Mouse (Mus musculus) CH12.LX (cell line): ENCODE measurements at regions not wholly inside any gene's neighbourhood (a gene's known extent, or its start where the extent isn't known, plus 50 kb on each side); places are given as distances from the start of the nearest gene placed in this dataset.

Experiments
- DNase-seq: peaks from one replicate; pipeline ENCODE4 v3.0.0-alpha.2; 2013; ENCODE audit errors: extremely low read depth
- H3K27ac ChIP-seq: 2 replicates; pipeline ENCODE4 v1.5.1; 2012; ENCODE audit warnings: low read depth, mild to moderate bottlenecking, control low read depth, moderate library complexity; ENCODE audit not compliant: insufficient read depth
- H3K27me3 ChIP-seq: replicated peaks from 2 replicates; pipeline ENCODE3; 2012; ENCODE audit warnings: inconsistent platforms
- H3K36me3 ChIP-seq, 2 experiments: replicated peaks in 1 of 2; 2 replicates each; pipeline versions ENCODE3 to v1.6.1; 2012; ENCODE audit warnings: inconsistent platforms in 1 of 2, low read length in 1 of 2, mild to moderate bottlenecking in 1 of 2, mixed read lengths in 1 of 2, moderate library complexity in 1 of 2; ENCODE audit not compliant: control insufficient read depth in 1 of 2, insufficient read depth in 1 of 2
- H3K4me1 ChIP-seq, 2 experiments: 2 replicates each; pipeline ENCODE4 v1.6.1; 2012; ENCODE audit warnings: inconsistent platforms in 1 of 2, moderate library complexity in 1 of 2; ENCODE audit not compliant: insufficient read depth in 2 of 2, control insufficient read depth in 1 of 2
- H3K4me2 ChIP-seq: 2 replicates; pipeline ENCODE4 v1.6.1; 2012; ENCODE audit warnings: low read depth, mild to moderate bottlenecking, control low read depth; ENCODE audit not compliant: poor library complexity, insufficient read depth, severe bottlenecking
- H3K4me3 ChIP-seq, 3 experiments: fragments of 150-350 bp in 1 of 3; sonication (generic) in 1 of 3; replicated peaks in 1 of 3; 2 replicates each; pipeline versions ENCODE3 to v1.5.1; 2011 to 2012; ENCODE audit warnings: low read depth in 2 of 3, low read length in 2 of 3, mild to moderate bottlenecking in 2 of 3, moderate library complexity in 2 of 3, control low read depth in 1 of 3, improper control_type of control experiment in 1 of 3, inconsistent platforms in 1 of 3, mixed read lengths in 1 of 3; ENCODE audit not compliant: poor library complexity in 1 of 3
- H3K79me2 ChIP-seq: replicated peaks from 2 replicates; pipeline ENCODE4 v1.6.1; 2012; ENCODE audit warnings: mild to moderate bottlenecking, moderate library complexity; ENCODE audit not compliant: control insufficient read depth, poor library complexity, insufficient read depth, severe bottlenecking; ENCODE audit errors: extremely low read depth
- H3K9ac ChIP-seq: 2 replicates; pipeline ENCODE4 v1.6.1; 2012; ENCODE audit warnings: low read depth, mild to moderate bottlenecking, control low read depth, moderate library complexity; ENCODE audit not compliant: insufficient read depth
- H3K9me3 ChIP-seq: replicated peaks from 2 replicates; pipeline ENCODE3; 2012; ENCODE audit warnings: low read length, inconsistent platforms, mixed read lengths
- CHD2 ChIP-seq: IDR thresholded peaks from 2 replicates; pipeline ENCODE4 v1.6.1; 2011; ENCODE audit warnings: low read length, improper control_type of control experiment
- CTCF ChIP-seq, 2 experiments: IDR thresholded peaks in 1 of 2; conservative IDR thresholded peaks in 1 of 2; 2 replicates each; pipeline ENCODE4 v1.5.1; 2011 to 2012; ENCODE audit warnings: low read depth in 2 of 2, low read length in 2 of 2, improper control_type of control experiment in 1 of 2, inconsistent platforms in 1 of 2, mild to moderate bottlenecking in 1 of 2, moderate library complexity in 1 of 2
- ELF1 ChIP-seq: IDR thresholded peaks from 2 replicates; pipeline ENCODE4 v1.6.1; 2014; ENCODE audit warnings: low read depth, mild to moderate bottlenecking, inconsistent platforms, low read length, improper control_type of control experiment
- EP300 ChIP-seq: IDR thresholded peaks from 2 replicates; pipeline ENCODE4 v1.6.1; 2011; ENCODE audit warnings: low read length, improper control_type of control experiment
- ETS1 ChIP-seq: conservative IDR thresholded peaks from 2 replicates; pipeline ENCODE4 v1.6.1; 2012; ENCODE audit warnings: low read depth, mild to moderate bottlenecking, inconsistent platforms, low read length, improper control_type of control experiment, moderate library complexity
- GABPA ChIP-seq: IDR thresholded peaks from 2 replicates; pipeline ENCODE4 v1.6.1; 2012; ENCODE audit warnings: low read depth, low read length, improper control_type of control experiment, inconsistent platforms; ENCODE audit not compliant: insufficient replicate concordance
- JUN ChIP-seq: IDR thresholded peaks from 2 replicates; pipeline ENCODE4 v1.6.1; 2011; ENCODE audit warnings: low read depth, mild to moderate bottlenecking, low read length, improper control_type of control experiment, moderate library complexity; ENCODE audit not compliant: insufficient read depth
- KAT2A ChIP-seq: IDR thresholded peaks from 2 replicates; pipeline ENCODE4 v1.6.1; 2012; ENCODE audit warnings: low read length, improper control_type of control experiment, inconsistent platforms; ENCODE audit not compliant: insufficient replicate concordance
- MAX ChIP-seq: IDR thresholded peaks from 2 replicates; pipeline ENCODE4 v1.6.1; 2011; ENCODE audit warnings: low read length, improper control_type of control experiment
- MXI1 ChIP-seq: IDR thresholded peaks from 2 replicates; pipeline ENCODE4 v1.6.1; 2011; ENCODE audit warnings: mild to moderate bottlenecking, low read depth, low read length, improper control_type of control experiment
- NRF1 ChIP-seq: IDR thresholded peaks from 2 replicates; pipeline ENCODE4 v1.6.1; 2014; ENCODE audit warnings: low read depth, mild to moderate bottlenecking, inconsistent platforms, low read length, improper control_type of control experiment, moderate library complexity
- POLR2A ChIP-seq: IDR thresholded peaks from 2 replicates; pipeline ENCODE4 v1.6.1; 2011; ENCODE audit warnings: low read depth, mild to moderate bottlenecking, improper control_type of control experiment, low read length
- RAD21 ChIP-seq: IDR thresholded peaks from 2 replicates; pipeline ENCODE4 v1.6.1; 2011; ENCODE audit warnings: low read depth, mild to moderate bottlenecking, low read length, improper control_type of control experiment, moderate library complexity
- RCOR1 ChIP-seq: conservative IDR thresholded peaks from 2 replicates; pipeline ENCODE4 v1.6.1; 2012; ENCODE audit warnings: low read depth, mild to moderate bottlenecking, inconsistent platforms, low read length, improper control_type of control experiment
- TBP ChIP-seq: conservative IDR thresholded peaks from 2 replicates; pipeline ENCODE4 v1.6.1; 2011; ENCODE audit warnings: low read depth, low read length, improper control_type of control experiment
- TCF12 ChIP-seq: IDR thresholded peaks from 2 replicates; pipeline ENCODE4 v1.6.1; 2014; ENCODE audit warnings: low read depth, mild to moderate bottlenecking, inconsistent platforms, low read length, improper control_type of control experiment
- UBTF ChIP-seq: IDR thresholded peaks from 2 replicates; pipeline ENCODE4 v1.6.1; 2012; ENCODE audit warnings: low read depth, mild to moderate bottlenecking, inconsistent platforms, low read length, improper control_type of control experiment, moderate library complexity
- USF2 ChIP-seq: conservative IDR thresholded peaks from 2 replicates; pipeline ENCODE4 v1.6.1; 2011; ENCODE audit warnings: low read depth, low read length, improper control_type of control experiment
- ZC3H11A ChIP-seq: IDR thresholded peaks from 2 replicates; pipeline ENCODE4 v1.6.1; 2012; ENCODE audit warnings: low read depth, mild to moderate bottlenecking, inconsistent platforms, low read length, improper control_type of control experiment
- ZKSCAN1 ChIP-seq: IDR thresholded peaks from 2 replicates; pipeline ENCODE4 v1.6.1; 2012; ENCODE audit warnings: low read depth, inconsistent platforms, low read length, improper control_type of control experiment, borderline replicate concordance
- ZMIZ1 ChIP-seq: IDR thresholded peaks from 2 replicates; pipeline ENCODE4 v1.6.1; 2012; ENCODE audit warnings: low read depth, mild to moderate bottlenecking, inconsistent platforms, low read length, improper control_type of control experiment
- ZNF384 ChIP-seq: IDR thresholded peaks from 2 replicates; pipeline ENCODE4 v1.6.1; 2012; ENCODE audit warnings: low read depth, low read length, improper control_type of control experiment, inconsistent platforms
- dilution Hi-C: fragments of 300-500 bp; cut with MboI; formaldehyde crosslinking; loops from 2 replicates; pipeline ENCODE4 v1.14.3; 2020; ENCODE audit warnings: low sequenced_read_pairs; ENCODE audit not compliant: extremely low pct_unique_long_range_greater_than_20kb, extremely low pct_ligation_motif_present
- in situ Hi-C: fragments of 300-500 bp; cut with MboI; formaldehyde crosslinking; loops from 3 replicates; pipeline ENCODE4 v1.14.3; 2019; ENCODE audit warnings: low sequenced_read_pairs, low pct_ligation_motif_present, low pct_unique_long_range_greater_than_20kb, mixed read lengths

DNA sequence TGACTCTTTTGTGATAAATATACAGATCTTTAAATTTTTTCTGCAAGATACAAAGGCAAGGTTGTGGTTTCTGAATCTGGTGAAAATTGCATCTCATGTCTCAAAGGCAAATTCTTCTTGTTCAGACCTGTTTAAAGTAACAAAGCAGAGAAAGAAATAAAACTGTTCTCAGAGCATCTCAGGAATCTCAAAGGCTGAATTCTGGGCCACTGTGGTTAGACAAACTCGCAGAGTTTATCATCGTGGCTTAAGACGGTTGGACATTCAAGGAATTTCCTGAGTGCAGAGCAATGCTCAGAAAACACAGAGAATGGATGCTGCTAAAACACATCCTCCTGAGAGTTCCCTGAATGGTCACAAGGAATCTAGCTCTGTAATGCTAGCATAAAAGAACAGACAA lies 429.5 kb upstream of the Pbx1 start:
- no peaks in the 10 kb centered on the region for H3K79me2 ChIP-seq
- no peak for TF ChIP-seq POLR2A
- no peak for TF ChIP-seq UBTF
- TF ChIP-seq ZKSCAN1: no peak
- no peak for TF ChIP-seq MXI1
- TF ChIP-seq TCF12: no peak
- TF ChIP-seq ETS1: no peak
- TF ChIP-seq ELF1: no peak
- no peak for TF ChIP-seq RCOR1
- no peak for TF ChIP-seq USF2
- TF ChIP-seq MAX: no peak
- no peak for TF ChIP-seq CHD2
- TF ChIP-seq CTCF (conservative IDR thresholded peaks at IDR 0.05 in 1 of 2, IDR thresholded peaks at IDR 0.05 in 1 of 2; ENCODE audit: low read depth in 2 of 2, low read length in 2 of 2): no peak
- TF ChIP-seq ZNF384: no peak
- TF ChIP-seq, all 38 proteins: peak for 0
- peaks cover 27% of the 10 kb centered on the region for H3K9me3 ChIP-seq
- no peak overlapping the region for H3K4me3 ChIP-seq
- no peak overlapping the region for H3K27ac ChIP-seq
- H3K4me1 ChIP-seq: no peaks in the 10 kb centered on the region
- H3K36me3 ChIP-seq: no peaks in the 10 kb centered on the region
- no peak overlapping the region for H3K9ac ChIP-seq
- in situ Hi-C loops (no loop called here), dilution Hi-C loops (no loop called here)
- DNase-seq: no peak
- no peaks in the 10 kb centered on the region for H3K27me3 ChIP-seq
- H3K4me2 ChIP-seq: no peak overlapping the region

DNA sequence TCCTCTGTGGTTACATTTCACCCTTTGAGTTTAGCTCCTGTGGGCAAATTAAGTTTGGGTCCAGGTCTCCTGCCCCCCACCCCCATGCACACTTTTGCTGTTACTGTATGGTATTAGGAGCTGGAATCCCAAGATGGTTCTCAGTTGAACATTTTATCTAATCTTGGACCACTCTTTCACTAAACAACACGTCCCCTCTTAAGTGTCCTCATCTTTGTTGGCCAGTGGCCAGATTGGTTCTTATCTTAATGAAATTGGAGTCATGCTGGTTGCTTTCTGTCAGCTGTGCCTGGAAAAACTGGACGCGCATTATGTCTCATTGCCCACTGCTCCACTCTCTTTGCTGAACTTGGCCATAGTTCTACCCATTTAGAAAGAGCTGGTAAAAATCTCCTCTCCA lies 391.1 kb upstream of the Pbx1 start:
- no peaks in the 10 kb centered on the region for H3K36me3 ChIP-seq
- TF ChIP-seq ETS1: no peak
- no peaks in the 10 kb centered on the region for H3K79me2 ChIP-seq
- in situ Hi-C loops (no loop called here), dilution Hi-C loops (no loop called here)
- no peak overlapping the region for H3K4me2 ChIP-seq
- H3K4me1 ChIP-seq: no peaks in the 10 kb centered on the region
- no peak overlapping the region for H3K27ac ChIP-seq
- no peak overlapping the region for H3K9ac ChIP-seq
- H3K9me3 ChIP-seq: peaks cover 50% of the 10 kb centered on the region
- H3K4me3 ChIP-seq: no peak overlapping the region
- no peak for DNase-seq
- no peaks in the 10 kb centered on the region for H3K27me3 ChIP-seq

DNA sequence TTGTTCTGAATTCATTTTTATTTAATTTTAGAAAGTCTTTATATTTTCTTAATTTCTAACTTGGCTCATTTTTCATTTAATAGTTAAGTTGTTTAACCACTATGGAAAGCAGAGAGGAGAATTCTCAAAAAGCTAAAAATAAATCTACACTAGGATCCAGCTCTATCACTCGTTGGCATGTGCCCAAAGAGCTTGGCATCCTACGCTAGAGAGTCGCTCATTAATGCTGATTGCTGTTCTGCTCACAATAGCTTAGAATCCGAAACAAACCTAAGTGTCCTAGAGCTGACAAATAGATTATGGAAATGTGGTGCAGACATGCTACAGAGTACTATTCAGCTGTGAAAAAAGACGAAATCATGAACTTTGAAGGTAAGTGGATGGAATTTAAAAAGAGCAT lies 386.3 kb upstream of the Pbx1 start:
- DNase-seq: no peak
- in situ Hi-C loops: no loop called here
- Histone ChIP-seq H3K27me3 (no peaks in the 10 kb centered on the region), H3K4me2 (no peak overlapping the region), H3K27ac (no peak overlapping the region), H3K79me2 (no peaks in the 10 kb centered on the region)
- TF ChIP-seq NRF1 (no peak), TCF12 (no peak), TBP (no peak), GABPA (no peak), ETS1 (no peak), EP300 (no peak), JUN (no peak), KAT2A (no peak), RAD21 (no peak), ELF1 (no peak), ZMIZ1 (no peak), ZC3H11A (no peak)
- TF ChIP-seq, all 38 proteins: peak for 0
- Histone ChIP-seq H3K4me3 (no peak overlapping the region), H3K9ac (no peak overlapping the region), H3K36me3 (no peaks in the 10 kb centered on the region), H3K4me1 (no peaks in the 10 kb centered on the region), H3K9me3 (peaks cover 40% of the 10 kb centered on the region)
- dilution Hi-C loops: no loop called here
